In genomic region chr8:110382751-110383150, GRCm38 (mm10) we compare ENCODE assay signal across 21 mouse cellular contexts.
DNase-seq lines count a peak whose midpoint lies in the region; ATAC-seq lines count a peak whose summit lies in the region.
"Had no signal": no experiment of that assay in that cellular context is flagged by ENCODE, and none has a peak within 500 bp of the region (broad histone marks: within the 10 kb centered on the region; RNA-seq: fewer than 3 reads in every experiment).

No protein-coding gene starts in this region.

- no peaks in the 10 kb centered on the region for H3K4me1 ChIP-seq in neural tube, embryonic 13.5 days (replicated peaks)
- H3K4me1 ChIP-seq: embryonic facial prominence, embryonic 15.5 days; limb, embryonic 12.5 days; liver, embryonic 12.5 days; megakaryocyte, embryonic 14.5 days had no signal

- no peaks in the 10 kb centered on the region for H3K36me3 ChIP-seq in neural tube, embryonic 13.5 days
- H3K36me3 ChIP-seq: embryonic facial prominence, embryonic 15.5 days; hindbrain, embryonic 12.5 days; limb, embryonic 12.5 days; liver, embryonic 12.5 days had no signal

- H3K4me2 ChIP-seq in neural tube, embryonic 13.5 days: no peak overlapping the region
- H3K4me2 ChIP-seq: embryonic facial prominence, embryonic 15.5 days; heart, embryonic 11.5 days; hindbrain, embryonic 12.5 days; limb, embryonic 12.5 days; liver, embryonic 12.5 days had no signal

- H3K4me3 ChIP-seq in neural tube, embryonic 13.5 days: no peak overlapping the region
- H3K4me3 ChIP-seq: embryonic facial prominence, embryonic 15.5 days; hindbrain, embryonic 12.5 days; limb, embryonic 12.5 days; liver, embryonic 12.5 days; megakaryocyte, embryonic 14.5 days had no signal

- no peaks in the 10 kb centered on the region for H3K27me3 ChIP-seq in neural tube, embryonic 13.5 days
- H3K27me3 ChIP-seq: CH12.LX; embryonic facial prominence, embryonic 15.5 days; hindbrain, embryonic 12.5 days; limb, embryonic 12.5 days; liver, embryonic 12.5 days; megakaryocyte, embryonic 14.5 days had no signal

- DNase-seq in cerebellum, postnatal 25 days: peak; percentile 12 to 14
- DNase-seq in cerebellum, adult 9-10 months: no peak
- DNase-seq in heart, postnatal 4 days: peak; percentile 10
- no peak for DNase-seq in heart, adult 11 months
- DNase-seq in neural tube, embryonic 10.5 days (ENCODE audit: extremely low spot score, low spot score): no peak
- peak; percentile 8 for DNase-seq in Muller cell, postnatal 12 days (ENCODE audit: inconsistent ontology term)
- DNase-seq: adrenal gland, postnatal 36 days; cerebellum, adult 8-10 months; heart, postnatal 10 days; kidney, adult 18-20 months; lung, adult 2 months; thymus, postnatal 36 days had no signal

- H3K27ac ChIP-seq in neural tube, embryonic 13.5 days (replicated peaks): no peak overlapping the region
- H3K27ac ChIP-seq: embryonic facial prominence, embryonic 15.5 days; hindbrain, embryonic 12.5 days; kidney, postnatal 0 days; limb, embryonic 12.5 days; liver, embryonic 12.5 days had no signal

- ATAC-seq in neural tube, embryonic 13.5 days (ENCODE audit: low read depth): 0 out of 2 replicates have a peak, but pooled peaks have one; percentile 36
- ATAC-seq: liver, embryonic 12.5 days had no signal

- WGBS in neural tube, embryonic 13.5 days: 16% methylated on average over 8 of the region's 8 CpGs

- H3K9me3 ChIP-seq in neural tube, embryonic 13.5 days: no peaks in the 10 kb centered on the region
- H3K9me3 ChIP-seq: embryonic facial prominence, embryonic 15.5 days; hindbrain, embryonic 12.5 days; limb, embryonic 12.5 days; liver, embryonic 12.5 days; megakaryocyte, embryonic 14.5 days had no signal

- H3K9ac ChIP-seq in neural tube, embryonic 13.5 days: no peak overlapping the region
- H3K9ac ChIP-seq: embryonic facial prominence, embryonic 15.5 days; hindbrain, embryonic 12.5 days; limb, embryonic 12.5 days; liver, embryonic 12.5 days had no signal

Comparison
In these comparisons a context has a peak if more than half of its experiments do, and no peak if none do; other contexts are left out.
1. DNase-seq: peak in cerebellum, postnatal 25 days (2 of 2), heart, postnatal 4 days (single experiment) and Muller cell, postnatal 12 days (single experiment); none in cerebellum, adult 9-10 months (single experiment), heart, adult 11 months (single experiment) and neural tube, embryonic 10.5 days (single experiment).